Mouse (Mus musculus): ENCODE measurements around the gene Dnph1.

The Dnph1 gene

DNA sequence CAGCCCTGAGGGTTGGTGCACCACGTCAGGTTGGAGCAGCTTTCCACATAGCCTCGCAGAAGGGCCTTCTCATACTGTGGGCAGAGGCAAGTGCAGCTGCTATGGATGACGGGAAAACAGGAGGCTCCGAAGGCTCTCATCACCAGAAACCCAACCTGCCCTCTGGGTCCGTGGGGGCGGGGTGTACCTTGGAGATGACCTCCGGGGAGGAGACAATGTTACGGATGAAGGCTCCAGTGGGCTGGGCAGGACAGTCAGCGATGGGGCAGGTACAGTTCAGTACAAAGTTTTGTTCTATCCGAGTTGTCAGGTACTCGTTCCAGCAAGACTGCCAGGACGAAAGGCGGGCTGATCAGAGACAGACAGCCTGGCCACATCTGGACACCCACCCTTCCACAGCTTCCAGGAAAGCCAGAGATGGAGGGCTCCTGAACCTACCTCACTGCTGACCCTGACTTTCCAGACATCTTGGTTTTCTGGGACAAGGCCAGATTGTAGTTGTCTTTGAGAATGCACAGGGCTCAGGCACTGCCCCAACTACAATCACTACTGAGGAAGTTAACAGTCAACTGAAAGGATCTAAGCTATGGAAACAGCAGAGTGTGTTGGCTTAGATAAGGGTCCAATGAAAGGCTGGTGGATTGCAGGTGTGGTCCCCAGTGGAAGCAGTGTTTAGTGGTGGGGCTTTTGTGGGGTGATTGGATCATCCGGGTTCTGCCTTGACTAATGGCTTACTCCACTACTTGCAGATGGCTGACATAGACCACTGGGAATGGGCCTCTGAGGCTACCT is 7.5 kb downstream of the Dnph1 start:
- DNase-seq = no peak

- DNase-seq = no peak
These were observed 9.1 kb downstream of the Dnph1 start for GRCm38 (mm10) chr17:46505617-46506016.

DNA sequence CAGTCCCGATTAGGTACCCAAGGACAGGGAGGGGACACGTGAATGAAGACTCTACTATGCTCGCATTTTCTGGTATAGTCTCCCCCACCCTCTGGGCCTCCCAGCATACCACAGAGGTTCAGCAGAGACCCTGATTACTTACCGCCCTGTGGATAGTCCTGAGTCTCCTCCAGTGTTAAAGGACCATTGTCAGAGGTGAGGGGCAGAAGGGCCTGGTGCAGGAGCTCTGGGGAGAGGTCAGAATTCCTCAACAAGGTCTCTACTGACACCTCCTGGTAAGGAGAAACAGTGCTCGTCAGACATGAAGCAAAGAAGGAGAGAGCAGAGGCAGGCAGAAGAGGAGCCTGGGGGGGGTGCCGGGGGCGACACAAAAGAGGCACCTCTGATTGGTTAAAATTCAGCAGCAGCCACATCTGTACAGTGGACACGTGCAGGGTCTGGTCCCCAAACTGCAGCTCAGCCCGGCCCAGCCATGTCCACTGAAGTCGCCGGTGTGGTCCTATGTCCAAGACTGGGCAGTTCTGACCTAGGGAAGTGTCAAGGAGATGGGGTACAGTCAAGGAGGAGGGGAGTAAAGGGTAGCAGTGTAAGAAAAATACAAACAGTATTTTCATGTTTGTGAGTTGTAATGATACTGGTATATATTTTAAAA is 14.7 kb downstream of the Dnph1 start:
- DNase-seq = no peak

- no peak for DNase-seq
These were observed 16.8 kb downstream of the Dnph1 start for GRCm38 (mm10) chr17:46513329-46513728.

DNA sequence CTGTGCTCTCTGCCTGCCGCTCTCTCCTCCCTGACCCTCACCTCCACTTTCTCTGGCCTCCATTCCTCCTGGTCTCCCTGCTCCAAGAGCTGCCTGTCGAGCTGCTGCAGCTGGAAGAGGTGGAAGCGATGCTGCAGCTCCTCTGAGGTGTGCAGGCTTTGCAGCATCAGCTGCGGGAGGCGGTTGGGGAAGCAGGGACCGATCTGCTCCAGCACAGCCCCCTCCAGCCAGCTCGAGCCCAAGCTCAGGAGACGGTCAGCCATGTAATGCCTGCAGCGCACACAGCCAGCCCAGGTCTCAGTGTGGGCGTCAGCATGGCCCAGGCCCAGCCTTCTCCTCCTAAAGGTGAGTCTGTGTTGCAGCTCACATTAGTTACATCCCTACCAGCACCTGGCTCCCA is 23.5 kb downstream of the Dnph1 start:
- DNase-seq = no peak

GRCm38 (mm10) chr17:46520385-46520979 is 24.0 kb downstream of the Dnph1 start:
- no peak for DNase-seq

DNA sequence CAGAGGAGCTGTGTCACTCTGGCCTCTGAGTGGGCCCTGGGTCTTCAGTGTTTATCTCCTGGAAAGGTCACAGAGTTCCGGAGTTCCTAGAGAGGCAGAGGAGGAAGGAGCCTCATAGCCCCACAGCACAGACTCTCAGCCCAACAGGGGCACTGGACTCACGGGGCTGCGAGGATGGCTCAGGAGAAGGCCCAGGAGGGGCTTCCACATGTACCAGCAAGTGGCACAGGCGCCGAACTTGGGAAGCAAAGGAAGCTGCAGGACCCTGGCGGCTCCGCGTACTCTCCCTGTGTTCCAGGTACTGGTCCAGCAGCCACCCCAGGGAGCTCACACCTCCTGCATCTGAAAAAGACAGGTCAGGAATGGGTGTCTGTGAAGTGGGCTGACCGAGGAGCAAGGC is 24.7 kb downstream of the Dnph1 start:
- DNase-seq = no peak

- peak; percentile 30 to 59 for DNase-seq
These were observed 25.6 kb downstream of the Dnph1 start for GRCm38 (mm10) chr17:46521963-46522668.

GRCm38 (mm10) chr17:46525065-46525464 is 28.6 kb downstream of the Dnph1 start:
- no peak for DNase-seq

DNA sequence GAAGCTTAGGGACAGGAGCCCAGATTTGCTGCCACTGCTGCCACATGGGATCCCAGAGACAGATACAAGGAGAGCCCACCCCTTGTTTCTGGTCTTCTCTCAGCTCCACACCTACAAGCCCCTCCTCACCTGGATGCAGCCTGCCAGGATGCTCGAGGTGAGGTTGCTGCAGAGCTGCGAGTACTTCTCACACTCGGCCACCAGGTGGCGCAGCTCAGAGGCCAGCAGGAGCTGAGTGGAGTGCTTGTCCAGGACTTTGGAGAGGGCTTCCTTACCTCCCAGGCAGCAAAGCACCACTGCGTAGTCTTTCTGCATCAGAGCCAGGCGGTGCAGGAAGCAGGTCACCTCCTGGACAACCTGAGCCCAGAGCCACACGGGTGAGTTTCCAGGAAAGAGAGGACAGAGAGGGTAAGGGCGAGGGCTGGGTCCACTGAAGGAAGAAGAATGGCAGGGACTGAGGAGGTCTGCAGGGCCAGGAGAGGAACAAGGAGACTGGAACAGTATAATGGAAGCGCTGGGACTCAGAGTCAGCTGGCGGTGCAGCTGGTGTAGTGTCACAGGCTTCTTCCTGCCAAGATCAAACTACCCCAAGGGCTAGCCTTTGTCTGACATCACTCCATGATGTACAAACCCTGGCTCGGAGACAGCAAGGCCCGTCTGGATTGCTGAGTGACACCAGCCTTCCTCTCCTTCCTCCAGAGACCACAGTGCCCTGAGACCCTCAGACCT is 29.2 kb downstream of the Dnph1 start:
- DNase-seq = peak; percentile 57 to 78

DNA sequence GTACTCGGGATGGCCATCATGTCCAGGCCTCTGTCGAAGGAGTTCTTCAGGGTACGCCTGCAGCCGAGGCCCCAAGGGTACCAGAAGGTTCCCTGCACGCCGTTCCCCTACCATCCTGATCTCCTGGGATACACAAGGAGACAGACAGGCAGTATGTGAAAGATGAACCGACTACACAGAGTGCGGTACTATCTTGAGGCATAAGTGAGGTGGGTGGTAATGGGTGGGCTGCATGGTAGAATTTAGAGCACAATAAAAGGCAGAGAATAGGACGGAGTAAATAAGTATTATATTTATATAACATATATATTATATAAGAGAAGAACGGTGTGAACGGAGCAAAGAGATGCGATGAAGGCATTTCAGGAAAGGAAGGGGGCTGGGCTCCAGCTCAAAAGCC is 47.1 kb downstream of the Dnph1 start:
- DNase-seq = no peak

DNA sequence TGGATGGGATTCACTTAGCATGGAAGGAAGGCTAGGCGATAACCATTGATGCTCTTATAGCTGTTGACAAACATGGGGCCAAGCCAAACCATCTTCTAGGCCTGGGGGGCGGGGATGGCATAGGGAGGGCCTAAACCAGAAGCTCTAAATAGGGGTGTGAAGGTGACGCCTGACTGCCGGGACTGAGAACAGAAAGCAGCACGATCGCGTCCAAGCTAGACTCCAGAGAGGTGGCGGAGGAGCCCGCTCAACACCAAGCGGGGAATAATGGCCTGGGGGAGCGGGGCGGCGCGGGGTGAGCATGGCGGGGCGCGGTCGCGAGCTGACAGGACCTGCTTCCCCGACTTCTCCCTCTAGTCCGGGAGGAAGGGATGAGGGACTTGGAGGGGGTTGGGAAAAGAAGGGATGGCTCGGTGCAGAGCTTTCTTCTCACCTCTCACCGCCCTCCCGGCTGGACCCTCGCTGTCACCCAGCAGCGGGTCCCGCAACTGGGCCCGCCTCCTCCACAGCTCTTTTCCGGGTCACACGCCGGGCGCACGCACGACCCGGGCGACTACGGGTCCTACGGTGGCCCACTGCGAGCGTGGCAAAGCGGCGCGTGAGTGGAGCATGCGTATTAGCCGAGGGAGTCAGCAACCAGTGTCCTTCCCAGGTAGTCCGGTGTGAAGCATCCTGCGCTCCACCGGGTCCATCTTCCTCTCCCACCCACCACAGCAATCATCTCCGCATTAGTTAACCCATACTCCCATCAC is 49.5 kb downstream of the Dnph1 start, which contains the start of gene Cul9:
Gene Cul9, minus strand, starts transcription at position 576 of the 752 bp plus-strand sequence.
- peak; percentile 71 to 81 for DNase-seq

- no peak for DNase-seq
These were observed 50.1 kb downstream of the Dnph1 start for GRCm38 (mm10) chr17:46546591-46546990.

- DNase-seq = peak in 1 of 2 experiments; percentile 34
These were observed 50.5 kb downstream of the Dnph1 start for GRCm38 (mm10) chr17:46546995-46547394.

DNA sequence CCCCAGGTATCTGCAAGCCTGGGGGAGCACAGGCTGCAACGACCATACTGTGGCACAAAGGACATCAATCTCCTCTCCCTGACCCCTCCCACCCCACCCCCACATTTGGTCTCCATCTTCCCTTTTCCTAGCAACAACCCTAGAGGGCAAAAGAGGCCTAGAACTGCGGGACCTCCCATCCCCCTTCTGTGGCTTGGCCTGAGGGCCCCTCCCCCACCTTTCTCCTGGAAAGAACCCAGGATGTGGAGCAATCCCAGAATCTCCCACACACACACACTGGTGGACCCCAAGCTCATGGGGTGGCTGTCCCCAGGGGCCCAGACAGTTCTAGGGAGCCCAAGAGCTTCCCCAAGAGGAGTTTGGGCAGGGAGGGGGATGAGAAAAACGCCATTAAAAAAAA is 51.4 kb downstream of the Dnph1 start:
- no peak for DNase-seq

- DNase-seq = no peak
These were observed 52.2 kb downstream of the Dnph1 start for GRCm38 (mm10) chr17:46548741-46549140.

DNA sequence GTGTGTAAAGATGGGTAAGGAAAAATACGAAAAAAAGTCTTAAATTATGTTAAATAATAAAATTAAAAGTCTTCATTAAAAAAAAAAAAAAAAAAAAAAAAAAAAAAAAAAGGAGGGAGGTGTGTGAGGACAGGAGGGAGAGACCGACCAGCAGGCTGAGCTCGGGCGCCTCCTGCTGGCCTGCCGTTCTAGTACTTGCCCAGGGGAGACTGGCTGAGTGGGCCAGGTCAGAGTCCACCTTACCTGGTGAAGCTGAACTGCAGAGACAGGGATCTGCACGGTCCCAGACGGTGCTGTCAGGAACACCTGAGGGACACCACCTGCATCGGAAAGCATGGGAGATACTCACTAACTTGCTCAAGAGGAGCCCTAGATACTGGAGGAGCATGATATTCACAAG is 52.7 kb downstream of the Dnph1 start:
- DNase-seq = peak in 1 of 2 experiments; percentile 28
